Mouse (Mus musculus) MEL (cell line): ENCODE measurements around the gene Snrpa. TPM values are rescaled to one million over a fixed set of nuclear protein-coding genes. Genes with fewer than 3 reads are reported as not detected.

Source experiments
- DNase-seq: peaks from one replicate; pipeline ENCODE4 v3.0.0; 2011; ENCODE audit warnings: low read depth, low spot score
- H3K27ac ChIP-seq: 2 replicates; pipeline ENCODE4 v1.5.1; 2012; ENCODE audit warnings: low read depth, mild to moderate bottlenecking, control low read depth, low read length, moderate library complexity; ENCODE audit not compliant: control insufficient read depth
- H3K27me3 ChIP-seq, 2 experiments: fragments of 150-350 bp in 1 of 2; sonication (generic) in 1 of 2; 2 replicates each; pipeline ENCODE4 v1.6.1; 2012; ENCODE audit warnings: low read length in 2 of 2, mild to moderate bottlenecking in 2 of 2, improper control_type of control experiment in 1 of 2, moderate library complexity in 1 of 2; ENCODE audit not compliant: insufficient read depth in 2 of 2, control insufficient read depth in 1 of 2
- H3K36me3 ChIP-seq, 2 experiments: 2 replicates each; pipeline ENCODE4 v1.6.1; 2012 to 2014; ENCODE audit warnings: low read length in 2 of 2, improper control_type of control experiment in 1 of 2, inconsistent platforms in 1 of 2, mild to moderate bottlenecking in 1 of 2; ENCODE audit not compliant: insufficient read depth in 2 of 2, control insufficient read depth in 1 of 2
- H3K4me1 ChIP-seq, 2 experiments: fragments of 150-350 bp in 1 of 2; sonication (generic) in 1 of 2; 2 replicates each; pipeline ENCODE4 v1.6.1; 2012; ENCODE audit warnings: low read length in 2 of 2, improper control_type of control experiment in 1 of 2, mild to moderate bottlenecking in 1 of 2; ENCODE audit not compliant: insufficient read depth in 2 of 2, control insufficient read depth in 1 of 2
- H3K4me3 ChIP-seq, 2 experiments: fragments of 150-350 bp in 1 of 2; sonication (generic) in 1 of 2; 2 replicates each; pipeline ENCODE4 v1.5.1; 2012; ENCODE audit warnings: low read depth in 2 of 2, low read length in 2 of 2, mild to moderate bottlenecking in 2 of 2, moderate library complexity in 2 of 2, control low read depth in 1 of 2, improper control_type of control experiment in 1 of 2; ENCODE audit not compliant: control insufficient read depth in 1 of 2, insufficient read depth in 1 of 2
- H3K79me2 ChIP-seq: 2 replicates; pipeline ENCODE4 v1.6.1; 2012; ENCODE audit warnings: mild to moderate bottlenecking, low read length, moderate library complexity; ENCODE audit not compliant: control insufficient read depth, poor library complexity, insufficient read depth
- H3K9ac ChIP-seq: 2 replicates; pipeline ENCODE4 v1.6.1; 2012; ENCODE audit warnings: low read depth, mild to moderate bottlenecking, control low read depth, low read length, moderate library complexity; ENCODE audit not compliant: control insufficient read depth, poor library complexity, severe bottlenecking
- H3K9me3 ChIP-seq: fragments of 150-350 bp; sonication (generic); replicated peaks from 2 replicates; pipeline ENCODE4 v1.6.1; 2012; ENCODE audit warnings: mild to moderate bottlenecking, low read length, improper control_type of control experiment, moderate library complexity; ENCODE audit not compliant: insufficient read depth
- CHD2 ChIP-seq: IDR thresholded peaks from 2 replicates; pipeline ENCODE4 v1.6.1; 2011; ENCODE audit warnings: low read length, improper control_type of control experiment
- E2F4 ChIP-seq: IDR thresholded peaks from 2 replicates; pipeline ENCODE4 v1.6.1; 2011; ENCODE audit warnings: low read depth, low read length, improper control_type of control experiment, borderline replicate concordance
- EP300 ChIP-seq, 2 experiments: IDR thresholded peaks; 2 replicates each; pipeline ENCODE4 v1.6.1; 2011; ENCODE audit warnings: improper control_type of control experiment in 2 of 2, low read length in 2 of 2, low read depth in 1 of 2, mild to moderate bottlenecking in 1 of 2
- ETS1 ChIP-seq: IDR thresholded peaks from 2 replicates; pipeline ENCODE4 v1.6.1; 2012; ENCODE audit warnings: low read depth, mild to moderate bottlenecking, inconsistent platforms, low read length, improper control_type of control experiment, moderate library complexity
- GABPA ChIP-seq: IDR thresholded peaks from 2 replicates; pipeline ENCODE4 v1.6.1; 2012; ENCODE audit warnings: low read depth, mild to moderate bottlenecking, inconsistent platforms, low read length, improper control_type of control experiment, moderate library complexity
- GATA1 ChIP-seq: IDR thresholded peaks from 2 replicates; pipeline ENCODE4 v1.6.1; 2011; ENCODE audit warnings: low read depth, low read length, improper control_type of control experiment
- HCFC1 ChIP-seq: IDR thresholded peaks from 2 replicates; pipeline ENCODE4 v1.6.1; 2012; ENCODE audit warnings: low read depth, mild to moderate bottlenecking, inconsistent platforms, low read length, improper control_type of control experiment, moderate library complexity
- MAZ ChIP-seq: IDR thresholded peaks from 2 replicates; pipeline ENCODE4 v1.6.1; 2012; ENCODE audit warnings: low read depth, mild to moderate bottlenecking, inconsistent platforms, low read length, improper control_type of control experiment
- MEF2A ChIP-seq: IDR thresholded peaks from 2 replicates; pipeline ENCODE4 v1.6.1; 2014; ENCODE audit warnings: low read depth, mild to moderate bottlenecking, inconsistent platforms, low read length, improper control_type of control experiment; ENCODE audit not compliant: poor library complexity, insufficient replicate concordance, severe bottlenecking; ENCODE audit errors: extremely low read depth
- MYB ChIP-seq: IDR thresholded peaks from 2 replicates; pipeline ENCODE4 v1.6.1; 2011; ENCODE audit warnings: mild to moderate bottlenecking, low read depth, low read length, improper control_type of control experiment
- MYC ChIP-seq: IDR thresholded peaks from 2 replicates; pipeline ENCODE4 v1.6.1; 2011; ENCODE audit warnings: low read depth, mild to moderate bottlenecking, low read length, improper control_type of control experiment, moderate library complexity
- NRF1 ChIP-seq: IDR thresholded peaks from 2 replicates; pipeline ENCODE4 v1.6.1; 2014; ENCODE audit warnings: low read depth, mild to moderate bottlenecking, inconsistent platforms, low read length, improper control_type of control experiment, moderate library complexity; ENCODE audit not compliant: poor library complexity, insufficient read depth, severe bottlenecking
- POLR2AphosphoS5 ChIP-seq: IDR thresholded peaks from 2 replicates; pipeline ENCODE4 v1.6.1; 2012; ENCODE audit warnings: low read depth, borderline replicate concordance, mild to moderate bottlenecking, inconsistent platforms, low read length, moderate library complexity, mixed read lengths
- SIN3A ChIP-seq: IDR thresholded peaks from 2 replicates; pipeline ENCODE4 v1.6.1; 2012; ENCODE audit warnings: low read length, improper control_type of control experiment, inconsistent platforms
- SMC3 ChIP-seq: IDR thresholded peaks from 2 replicates; pipeline ENCODE4 v1.6.1; 2011; ENCODE audit warnings: low read depth, low read length, improper control_type of control experiment
- TAL1 ChIP-seq: IDR thresholded peaks from 2 replicates; pipeline ENCODE4 v1.6.1; 2012; ENCODE audit warnings: mild to moderate bottlenecking, inconsistent platforms, low read length, moderate library complexity, mixed read lengths
- TBP ChIP-seq: IDR thresholded peaks from 2 replicates; pipeline ENCODE4 v1.8.0; 2011; ENCODE audit warnings: low read depth, low read length, improper control_type of control experiment
- TCF12 ChIP-seq: IDR thresholded peaks from 2 replicates; pipeline ENCODE4 v1.6.1; 2014; ENCODE audit warnings: low read depth, mild to moderate bottlenecking, inconsistent platforms, low read length, improper control_type of control experiment, moderate library complexity
- ZKSCAN1 ChIP-seq: IDR thresholded peaks from 2 replicates; pipeline ENCODE4 v1.6.1; 2012; ENCODE audit warnings: low read depth, mild to moderate bottlenecking, inconsistent platforms, low read length, improper control_type of control experiment, moderate library complexity
- ZNF384 ChIP-seq: IDR thresholded peaks from 2 replicates; pipeline ENCODE4 v1.6.1; 2012; ENCODE audit warnings: low read depth, mild to moderate bottlenecking, inconsistent platforms, low read length, improper control_type of control experiment
- polyA plus RNA-seq, 2 experiments: library from polyadenylated mRNA; stranded (reverse) in 1 of 2; unstranded in 1 of 2; fragments of >175 nt in 1 of 2; fragments of >200 nt in 1 of 2; gene quantifications; 2 replicates each; pipeline versions ENCODE4 v1.2.1 to v1.2.4; 2012; ENCODE audit warnings: low replicate concordance in 2 of 2, low read depth in 1 of 2; ENCODE audit not compliant: insufficient read length in 2 of 2, insufficient read depth in 1 of 2, missing spikeins in 1 of 2
- total RNA-seq: library from RNA; depleted of rRNA; stranded (reverse); fragments of 300-350 nt; gene quantifications from 2 replicates; pipeline ENCODE4 v1.2.3, GENCODE M21; 2012

Gene Snrpa
- total and polyA plus RNA-seq, 3 experiments, result 128 to 310 TPM; not detected in 1

GRCm38 (mm10) chr7:27174896-27175295 is 21.2 kb downstream of the Snrpa start:
- no peak overlapping the region for H3K4me3 ChIP-seq
- peaks cover 0 to 7% of the 10 kb centered on the region in 2 experiments; a peak in 2 of 4 replicates for H3K4me1 ChIP-seq
- no peaks in the 10 kb centered on the region for H3K79me2 ChIP-seq
- H3K9me3 ChIP-seq, result no peaks in the 10 kb centered on the region
- H3K36me3 ChIP-seq, result peaks cover 0 to 3% of the 10 kb centered on the region in 2 experiments; a peak in 2 of 4 replicates
- TF ChIP-seq MAZ (no peak), HCFC1 (no peak), ZNF384 (no peak), POLR2AphosphoS5 (no peak), GATA1 (no peak), SIN3A (no peak), E2F4 (no peak), TCF12 (no peak), MEF2A (no peak), MYC (no peak), EP300 (IDR thresholded peaks at IDR 0.05; ENCODE audit: low read depth in 1 of 2, low read length in 2 of 2) (no peak), SMC3 (no peak), ETS1 (no peak), GABPA (no peak)
- H3K9ac ChIP-seq, result no peak overlapping the region
- H3K27me3 ChIP-seq, result no peaks in the 10 kb centered on the region
- H3K27ac ChIP-seq, result no peak overlapping the region
- no peak for DNase-seq

GRCm38 (mm10) chr7:27174496-27174895 is 21.6 kb downstream of the Snrpa start:
- DNase-seq, result no peak
- Histone ChIP-seq H3K9ac (no peak overlapping the region), H3K79me2 (no peaks in the 10 kb centered on the region), H3K27ac (no peak overlapping the region), H3K4me3 (no peak overlapping the region), H3K27me3 (no peaks in the 10 kb centered on the region), H3K4me1 (peaks cover 0 to 6% of the 10 kb centered on the region in 2 experiments; a peak in 2 of 4 replicates), H3K36me3 (peaks cover 0 to 2% of the 10 kb centered on the region in 2 experiments; a peak in 2 of 4 replicates), H3K9me3 (no peaks in the 10 kb centered on the region)
- TF ChIP-seq MEF2A (no peak), MYB (no peak), TBP (no peak), HCFC1 (no peak), MAZ (no peak), NRF1 (no peak), ZKSCAN1 (no peak), CHD2 (no peak), TAL1 (no peak), GATA1 (no peak)
